Mouse (Mus musculus) embryonic fibroblast, embryonic 13.5 days (primary cell): Measurements from ENCODE around the gene Ttc27.

Experiments
- CTCF ChIP-seq: IDR thresholded peaks from 2 replicates; pipeline ENCODE4 v1.5.1; 2011; ENCODE audit warnings: mild to moderate bottlenecking, control low read depth, low read length, moderate library complexity, borderline replicate concordance; ENCODE audit not compliant: insufficient read depth
- POLR2A ChIP-seq: IDR thresholded peaks from 2 replicates; pipeline ENCODE4 v1.6.1; 2011; ENCODE audit warnings: low read depth, mild to moderate bottlenecking, control low read depth, low read length, moderate library complexity

- TF ChIP-seq CTCF (no peak), POLR2A (no peak)
These were observed 45.1 kb upstream of the Ttc27 start for GRCm38 (mm10) chr17:74672446-74672845.
